Mouse (Mus musculus) lung, adult 2 months (tissue): Measurements from ENCODE around the gene Comp. TPM values are rescaled to one million over a fixed set of nuclear protein-coding genes. Genes with fewer than 3 reads are reported as not detected.
A peak's percentile ranks its signal among the peaks of the same experiment; 100 is the strongest.

ENCODE experiments used
- DNase-seq: peaks from one replicate; pipeline ENCODE4 v3.0.0; 2022
- H3K4me1 ChIP-seq: fragments of 200-500 bp; 2 replicates; pipeline ENCODE4 v1.6.1; 2011; ENCODE audit warnings: low read length; ENCODE audit not compliant: control insufficient read depth, insufficient read depth
- H3K4me3 ChIP-seq: fragments of 200-500 bp; replicated peaks from 2 replicates; pipeline ENCODE3; 2011; ENCODE audit warnings: low read depth, mild to moderate bottlenecking, control low read depth, low read length; ENCODE audit errors: extremely low read depth
- CTCF ChIP-seq: fragments of 200-500 bp; IDR thresholded peaks from 2 replicates; pipeline ENCODE4 v1.5.1; 2011; ENCODE audit warnings: mild to moderate bottlenecking, low read length, control low read depth; ENCODE audit not compliant: insufficient read depth
- POLR2A ChIP-seq: fragments of 200-500 bp; IDR thresholded peaks from 2 replicates; pipeline ENCODE4 v1.6.1; 2011; ENCODE audit warnings: low read depth, mild to moderate bottlenecking, control low read depth, low read length, borderline replicate concordance; ENCODE audit errors: extremely low read depth
- WGBS: fragments of 180-500 bp; shearing (Covaris S2); methylation state at CpG from one replicate; pipeline ENCODE4 v1.1.7; 2018; 5-methylcytosine and 5-hydroxymethylcytosine counted together
- polyA plus RNA-seq: library from polyadenylated mRNA; depleted of rRNA; stranded (reverse); fragments of >200 nt; gene quantifications from 2 replicates; pipeline ENCODE4 v1.2.3, GENCODE M21; 2012

Gene Comp
- polyA plus RNA-seq, 1 experiment, result 1.3 TPM

- DNase-seq, result no peak
- WGBS, result 93% methylated on average over 6 of the region's 6 CpGs
- Histone ChIP-seq H3K4me3 (no peak overlapping the region), H3K4me1 (no peaks in the 10 kb centered on the region)
- no peak for TF ChIP-seq POLR2A
- TF ChIP-seq CTCF, result no peak
Observed at GRCm38 (mm10) chr8:70332878-70333202, 40.5 kb upstream of the Comp start.

GRCm38 (mm10) chr8:70338931-70339330, 34.4 kb upstream of the Comp start:
- no peak for TF ChIP-seq POLR2A
- no peak for TF ChIP-seq CTCF
- Histone ChIP-seq H3K4me1 (no peaks in the 10 kb centered on the region), H3K4me3 (no peak overlapping the region)
- 87% methylated on average over 7 of the region's 7 CpGs for WGBS
- no peak for DNase-seq

- Histone ChIP-seq H3K4me3 (no peak overlapping the region), H3K4me1 (no peaks in the 10 kb centered on the region)
- no peak for DNase-seq
- 88% methylated on average over 7 of the region's 7 CpGs for WGBS
- no peak for TF ChIP-seq POLR2A
- no peak for TF ChIP-seq CTCF
Observed at GRCm38 (mm10) chr8:70340659-70341058, 32.7 kb upstream of the Comp start.

- Histone ChIP-seq H3K4me3 (no peak overlapping the region), H3K4me1 (no peaks in the 10 kb centered on the region)
- 74% methylated on average over 14 of the region's 14 CpGs for WGBS
- no peak for DNase-seq
- TF ChIP-seq CTCF, result no peak
- TF ChIP-seq POLR2A, result no peak
Observed at GRCm38 (mm10) chr8:70342007-70342406, 31.4 kb upstream of the Comp start.

GRCm38 (mm10) chr8:70343076-70343475, 30.3 kb upstream of the Comp start:
- TF ChIP-seq CTCF, result no peak
- TF ChIP-seq POLR2A, result no peak
- 78% methylated on average over 7 of the region's 7 CpGs for WGBS

GRCm38 (mm10) chr8:70343696-70344095, 29.7 kb upstream of the Comp start:
- peaks cover 9% of the 10 kb centered on the region for H3K4me1 ChIP-seq
- H3K4me3 ChIP-seq, result no peak overlapping the region
- TF ChIP-seq CTCF (peak; percentile 36; the same call in 1 of the 2 replicates), POLR2A (no peak)
- DNase-seq, result no peak
- WGBS, result 64% methylated on average over 6 of the region's 6 CpGs

More at GRCm38 (mm10) chr8:70343076-70343475, 30.3 kb upstream of the Comp start:
- Histone ChIP-seq H3K4me3 (no peak overlapping the region), H3K4me1 (peaks cover 5% of the 10 kb centered on the region)
- DNase-seq, result no peak

GRCm38 (mm10) chr8:70344279-70344678, 29.1 kb upstream of the Comp start:
- H3K4me3 ChIP-seq, result no peak overlapping the region
- TF ChIP-seq POLR2A (no peak), CTCF (no peak)
- 67% methylated on average over 2 of the region's 2 CpGs for WGBS

GRCm38 (mm10) chr8:70347443-70347842, 25.9 kb upstream of the Comp start:
- peaks cover 27% of the 10 kb centered on the region for H3K4me1 ChIP-seq
- no peak overlapping the region for H3K4me3 ChIP-seq
- no peak for TF ChIP-seq CTCF
- TF ChIP-seq POLR2A, result no peak
- no peak for DNase-seq
- 62% methylated on average over 4 of the region's 4 CpGs for WGBS

More at GRCm38 (mm10) chr8:70344279-70344678, 29.1 kb upstream of the Comp start:
- DNase-seq, result no peak
- H3K4me1 ChIP-seq, result peaks cover 11% of the 10 kb centered on the region

GRCm38 (mm10) chr8:70347860-70348420, 25.4 kb upstream of the Comp start:
- peaks cover 27% of the 10 kb centered on the region for H3K4me1 ChIP-seq
- no peak for DNase-seq
- TF ChIP-seq CTCF (no peak), POLR2A (no peak)
- H3K4me3 ChIP-seq, result no peak overlapping the region
- WGBS, result 50% methylated on average over 1 of the region's 1 CpGs

GRCm38 (mm10) chr8:70351035-70351999, 22.0 kb upstream of the Comp start:
- no peak for TF ChIP-seq CTCF
- TF ChIP-seq POLR2A, result no peak
- H3K4me3 ChIP-seq, result peak overlapping the region; percentile 88
- DNase-seq, result no peak
- H3K4me1 ChIP-seq, result peaks cover 27% of the 10 kb centered on the region
- WGBS, result 34% methylated on average over 15 of the region's 15 CpGs
